ENCODE assay signal across 30 mouse cellular contexts in the genomic region with DNA sequence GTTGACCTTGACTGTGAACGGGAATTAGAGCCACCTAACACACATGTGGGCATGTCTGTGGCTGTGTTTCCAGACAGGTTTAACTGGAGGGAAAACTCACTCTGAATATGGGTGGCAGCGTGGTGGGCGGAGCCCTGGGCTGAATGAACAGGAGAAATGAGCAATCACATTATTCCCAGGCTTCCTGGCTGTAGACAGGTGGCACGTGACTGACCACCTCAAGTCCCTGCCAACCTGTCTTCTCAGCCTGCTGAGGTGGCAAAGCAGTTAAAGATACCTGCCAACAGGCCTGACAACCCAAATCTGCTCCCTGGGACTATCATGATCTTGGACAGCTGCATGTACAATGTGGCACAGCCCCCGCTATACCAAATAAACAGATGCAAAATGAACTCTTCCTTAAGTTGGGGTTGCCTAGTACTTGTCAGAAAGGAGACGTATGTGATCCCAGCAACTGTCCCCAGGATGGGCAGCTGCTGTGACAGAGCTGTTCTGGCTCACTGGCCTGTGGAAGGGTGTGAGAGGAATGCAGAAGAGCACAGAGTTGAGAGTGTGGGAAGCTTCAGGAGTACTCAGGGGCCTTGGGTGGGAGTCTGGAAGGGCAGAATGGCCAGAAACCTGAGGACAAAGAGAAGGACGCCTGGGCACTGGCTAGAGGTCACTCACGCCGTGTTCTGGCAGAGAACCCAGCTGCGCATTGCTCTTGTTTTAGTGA. TPM values are rescaled to one million over a fixed set of nuclear protein-coding genes. Genes with fewer than 3 reads are reported as not detected.
DNase-seq lines count a peak whose midpoint lies in the region; ATAC-seq and TF ChIP-seq lines count a peak whose summit lies in the region.
"Had no signal": no experiment of that assay in that cellular context is flagged by ENCODE, and none has a peak within 500 bp of the region (broad histone marks: within the 10 kb centered on the region; RNA-seq: fewer than 3 reads in every experiment).

No protein-coding gene starts in this region.

- no peak overlapping the region for H3K4me3 ChIP-seq in kidney, adult 2 months (ENCODE audit: insufficient read depth, low read depth, low read length)
- H3K4me3 ChIP-seq in kidney, embryonic 15.5 days (replicated peaks): no peak overlapping the region
- H3K4me3 ChIP-seq: embryonic facial prominence, embryonic 13.5 days; hindbrain, embryonic 10.5 days; liver, embryonic 15.5 days; lung, embryonic 15.5 days; myocyte; neural tube, embryonic 13.5 days had no signal

- no peak overlapping the region for H3K4me2 ChIP-seq in kidney, embryonic 15.5 days
- H3K4me2 ChIP-seq: embryonic facial prominence, embryonic 13.5 days; heart, embryonic 11.5 days; liver, embryonic 15.5 days; lung, embryonic 15.5 days; neural tube, embryonic 13.5 days had no signal

- no peaks in the 10 kb centered on the region for H3K27me3 ChIP-seq in kidney, adult 2 months (replicated peaks; ENCODE audit: control insufficient read depth, insufficient read depth, low read length)
- H3K27me3 ChIP-seq in kidney, embryonic 15.5 days: no peaks in the 10 kb centered on the region
- H3K27me3 ChIP-seq: CH12.LX; embryonic facial prominence, embryonic 13.5 days; liver, embryonic 15.5 days; lung, embryonic 15.5 days; neural tube, embryonic 13.5 days; Patski had no signal

- peaks cover 3% of the 10 kb centered on the region; the same call in 1 of the 2 replicates for H3K36me3 ChIP-seq in kidney, adult 2 months (ENCODE audit: control insufficient read depth, insufficient read depth, low read length)
- peaks cover 86% of the 10 kb centered on the region for H3K36me3 ChIP-seq in kidney, embryonic 15.5 days

- WGBS in kidney, adult 2 months: 77% methylated on average over 10 of the region's 10 CpGs
- 73% methylated on average over 10 of the region's 10 CpGs for WGBS in kidney, embryonic 15.5 days

- peak; percentile 86 for ATAC-seq in kidney, embryonic 15.5 days (replicated peaks; ENCODE audit: low FRiP score)
- no peak for ATAC-seq in megakaryocyte, adult 5-6 weeks (ENCODE audit: poor library complexity, severe bottlenecking)
- ATAC-seq: forebrain, embryonic 14.5 days; hindbrain, postnatal 0 days; midbrain, embryonic 16.5 days; Patski had no signal

- H3K4me1 ChIP-seq in kidney, adult 2 months (ENCODE audit: control insufficient read depth, insufficient read depth, low read length): no peaks in the 10 kb centered on the region
- H3K4me1 ChIP-seq in kidney, embryonic 15.5 days: no peaks in the 10 kb centered on the region
- H3K4me1 ChIP-seq: embryonic facial prominence, embryonic 13.5 days; hindbrain, embryonic 10.5 days; liver, embryonic 15.5 days; lung, embryonic 15.5 days; neural tube, embryonic 13.5 days had no signal

- H3K9me3 ChIP-seq in kidney, embryonic 15.5 days (replicated peaks): no peaks in the 10 kb centered on the region
- H3K9me3 ChIP-seq: embryonic facial prominence, embryonic 13.5 days; G1E; hindbrain, embryonic 10.5 days; liver, embryonic 15.5 days; lung, embryonic 15.5 days; neural tube, embryonic 13.5 days had no signal

- H3K27ac ChIP-seq in kidney, adult 2 months (ENCODE audit: insufficient read depth, low read depth, low read length): no peak overlapping the region
- H3K27ac ChIP-seq in kidney, embryonic 15.5 days: peak overlapping the region; percentile 62
- H3K27ac ChIP-seq: embryonic facial prominence, embryonic 13.5 days; hindbrain, embryonic 10.5 days; hindbrain, postnatal 0 days; liver, embryonic 15.5 days; lung, embryonic 15.5 days; neural tube, embryonic 13.5 days had no signal

- TF ChIP-seq CTCF in kidney, adult 2 months (conservative IDR thresholded peaks at IDR 0.05; ENCODE audit: insufficient read depth, insufficient read length, low read depth, low read length): no peak

- TF ChIP-seq POLR2A in kidney, adult 2 months (IDR thresholded peaks at IDR 0.05; ENCODE audit: low read depth, low read length): no peak

- H3K9ac ChIP-seq in kidney, embryonic 15.5 days: no peak overlapping the region
- H3K9ac ChIP-seq: embryonic facial prominence, embryonic 13.5 days; liver, embryonic 15.5 days; lung, embryonic 15.5 days; neural tube, embryonic 13.5 days had no signal

- peak; percentile 24 to 31 for DNase-seq in cerebellum, postnatal 36 days
- DNase-seq in cerebellum, adult 11-12 months: no peak
- peak; percentile 38 for DNase-seq in kidney, adult 2 months
- DNase-seq in kidney, postnatal 25 days: no peak
- peak; percentile 16 for DNase-seq in kidney, postnatal 10 days
- DNase-seq: adrenal gland, postnatal 36 days; B cell, adult 2 months; cerebellum, adult 11 months; gastrocnemius, postnatal 10 days; liver; lung, postnatal 4 days; retina, postnatal 1 day; right cerebral cortex, postnatal 25 days; spleen, adult 18-20 months; thymus, postnatal 25 days had no signal

RNA-seq across cellular contexts. Expression of a gene that starts 36.4 kb away (rescaled TPM):
- 37.7 and 40.9 TPM in 2 replicates for polyA plus RNA-seq in kidney, adult 2 months (2012; rRNA removed)
- 30.4 and 32.7 TPM in 2 replicates for polyA plus RNA-seq in kidney, embryonic 15.5 days (2015; fragmentation: Nextera tagmentation; extraction: Ambion mirVana)
- 20.7 and 23.0 TPM in 2 replicates for total RNA-seq in megakaryocyte, adult 5-6 weeks (2015)
- 26.4 and 27.6 TPM in 2 replicates for total RNA-seq in megakaryocyte, adult 5-6 weeks (2017)

RNA-seq across cellular contexts. Expression of a gene that starts 39.1 kb away (rescaled TPM):
- polyA plus RNA-seq in kidney, adult 2 months (2012; rRNA removed): 404 and 464 TPM in 2 replicates
- polyA plus RNA-seq in kidney, embryonic 15.5 days (2015; fragmentation: Nextera tagmentation; extraction: Ambion mirVana): 53.2 and 54.3 TPM in 2 replicates
- total RNA-seq in megakaryocyte, adult 5-6 weeks (2015): 8.4 and 9.8 TPM in 2 replicates
- total RNA-seq in megakaryocyte, adult 5-6 weeks (2017): 19.4 and 29.0 TPM in 2 replicates

Comparison
In these comparisons a context has a peak if more than half of its experiments do, and no peak if none do; other contexts are left out.
1. DNase-seq: peak in cerebellum, postnatal 36 days (2 of 2), kidney, adult 2 months (single experiment) and kidney, postnatal 10 days (single experiment); none in cerebellum, adult 11-12 months (single experiment) and kidney, postnatal 25 days (0 of 2).